Mouse (Mus musculus): ENCODE data around the gene Scyl1.

- no peak for TF ChIP-seq POLR2A (IDR thresholded peaks at IDR 0.05; ENCODE audit: insufficient read depth, low read depth, low read length)
- no peak for TF ChIP-seq CTCF (IDR thresholded peaks at IDR 0.05)
Observed at GRCm38 (mm10) chr19:5710581-5710980, 60.6 kb downstream of the Scyl1 start.
